Mouse (Mus musculus) olfactory bulb, adult 2 months (tissue): Measurements from ENCODE around the gene Tspyl1. TPM values are rescaled to one million over a fixed set of nuclear protein-coding genes. Genes with fewer than 3 reads are reported as not detected.

ENCODE experiments used
- H3K27ac ChIP-seq: fragments of 200-500 bp; 2 replicates; pipeline ENCODE4 v1.5.1; 2012; ENCODE audit warnings: low read depth, low read length; ENCODE audit not compliant: insufficient read depth
- H3K4me1 ChIP-seq: fragments of 200-500 bp; 2 replicates; pipeline ENCODE4 v1.6.1; 2012; ENCODE audit warnings: low read length; ENCODE audit not compliant: control insufficient read depth, insufficient read depth
- H3K4me3 ChIP-seq: fragments of 200-500 bp; 2 replicates; pipeline ENCODE4 v1.5.1; 2012; ENCODE audit warnings: mild to moderate bottlenecking, low read depth, low read length, moderate library complexity; ENCODE audit not compliant: insufficient read depth
- CTCF ChIP-seq: fragments of 200-500 bp; IDR thresholded peaks from 2 replicates; pipeline ENCODE4 v1.5.1; 2012; ENCODE audit warnings: low read depth, mild to moderate bottlenecking, low read length, moderate library complexity; ENCODE audit not compliant: insufficient read depth
- POLR2A ChIP-seq: fragments of 200-500 bp; IDR thresholded peaks from 2 replicates; pipeline ENCODE4 v1.6.1; 2012; ENCODE audit warnings: mild to moderate bottlenecking, low read depth, low read length, moderate library complexity; ENCODE audit not compliant: insufficient read depth
- WGBS: fragments of 180-500 bp; shearing (Covaris S2); methylation state at CpG from one replicate; pipeline ENCODE4 v1.1.7; 2018; 5-methylcytosine and 5-hydroxymethylcytosine counted together
- polyA plus RNA-seq: library from polyadenylated mRNA; stranded (reverse); fragments of >200 nt; gene quantifications from 2 replicates; pipeline ENCODE4 v1.2.4, GENCODE M21; 2012; ENCODE audit warnings: low replicate concordance; ENCODE audit not compliant: missing spikeins, insufficient read depth, insufficient read length

Tspyl1 gene
- polyA plus RNA-seq, 1 experiment: not detected

DNA sequence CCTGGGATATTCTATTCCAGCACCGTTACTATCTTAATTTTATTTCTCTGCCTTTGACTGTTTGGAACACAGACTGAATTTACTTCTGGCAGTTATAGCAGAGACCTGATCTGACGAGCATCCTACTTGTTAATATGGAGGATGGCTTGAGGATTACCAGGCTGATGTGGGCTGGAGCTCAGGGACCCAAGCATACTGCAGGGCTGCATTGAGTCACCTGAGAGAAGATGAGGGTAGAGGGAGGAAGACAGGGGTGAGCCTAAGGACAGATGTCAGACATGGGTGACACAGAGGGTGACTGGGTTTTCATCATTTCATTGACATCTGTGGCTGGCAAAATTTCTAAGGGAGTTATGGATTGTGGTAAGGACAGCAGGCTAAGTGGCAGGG, 35.2 kb downstream of the Tspyl1 start:
- H3K27ac ChIP-seq: peak overlapping the region; percentile 67
- H3K4me3 ChIP-seq: no peak overlapping the region
- 23% methylated on average over 2 of the region's 2 CpGs for WGBS
- H3K4me1 ChIP-seq: peaks cover 4% of the 10 kb centered on the region; the same call in 1 of the 2 replicates
- TF ChIP-seq CTCF (no peak), POLR2A (no peak)

DNA sequence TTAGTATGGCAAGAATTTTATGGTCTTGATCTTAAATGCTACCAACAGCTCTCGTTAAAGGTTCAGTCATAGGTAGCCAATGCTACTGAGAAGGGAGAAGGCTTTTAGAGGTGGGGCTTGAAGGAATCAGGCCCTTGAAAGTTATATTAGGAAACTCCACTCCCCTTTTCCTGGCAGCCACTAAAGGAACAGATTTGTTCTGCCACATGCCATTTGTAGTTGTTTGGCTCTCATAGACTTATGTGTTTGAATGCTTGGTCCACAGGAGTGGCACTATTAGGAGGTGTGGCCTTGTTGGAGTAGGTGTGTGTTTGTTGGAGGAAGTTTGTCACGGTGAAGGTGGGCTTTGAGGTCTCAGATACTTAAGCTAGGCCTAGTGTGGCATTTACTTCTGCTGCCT, 38.8 kb downstream of the Tspyl1 start:
- H3K27ac ChIP-seq: no peak overlapping the region
- TF ChIP-seq POLR2A (no peak), CTCF (no peak)
- peaks cover 4% of the 10 kb centered on the region; the same call in 1 of the 2 replicates for H3K4me1 ChIP-seq
- no peak overlapping the region for H3K4me3 ChIP-seq
- WGBS: 88% methylated on average over 2 of the region's 2 CpGs

DNA sequence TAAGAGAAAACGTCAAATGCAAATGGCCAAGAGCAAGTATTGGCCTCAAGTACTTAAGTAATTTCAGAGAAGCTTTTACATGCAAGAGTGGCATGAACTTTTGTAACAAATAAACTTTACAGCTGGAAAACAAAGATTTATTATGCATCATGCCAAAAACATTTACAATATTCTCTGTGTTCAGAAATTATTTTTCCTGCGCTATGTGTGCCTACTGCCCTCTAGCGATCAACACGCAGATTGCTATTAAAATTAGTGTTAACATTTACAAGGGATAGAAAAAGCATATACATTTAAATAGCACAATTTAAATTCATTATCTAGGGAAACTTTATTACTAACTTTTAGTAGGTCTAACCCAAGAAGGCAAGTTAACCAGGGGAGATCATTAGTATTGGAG, 44.7 kb downstream of the Tspyl1 start:
- TF ChIP-seq CTCF: no peak
- TF ChIP-seq POLR2A: no peak
- Histone ChIP-seq H3K4me3 (no peak overlapping the region), H3K27ac (no peak overlapping the region), H3K4me1 (no peaks in the 10 kb centered on the region)
- WGBS: 14% methylated on average over 4 of the region's 4 CpGs

DNA sequence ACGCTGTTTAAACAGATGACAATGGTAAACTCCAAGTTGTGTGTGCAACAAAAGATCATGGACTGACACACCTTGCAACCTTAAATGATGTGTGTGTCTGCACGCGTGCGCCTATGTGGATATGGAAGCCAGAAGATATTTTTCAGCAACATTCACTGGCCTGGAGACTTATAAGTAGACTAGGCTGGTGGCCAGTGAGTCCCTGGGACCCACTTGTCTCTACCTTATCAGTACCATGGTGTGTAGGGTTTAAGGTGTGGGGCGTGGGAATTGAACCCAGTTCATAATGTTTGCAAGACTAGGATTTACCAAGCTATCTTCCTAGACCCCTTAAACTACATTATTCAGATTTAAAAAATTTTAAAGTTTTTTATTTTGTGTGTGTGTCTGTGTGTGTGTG, 45.2 kb downstream of the Tspyl1 start:
- Histone ChIP-seq H3K27ac (no peak overlapping the region), H3K4me3 (no peak overlapping the region), H3K4me1 (no peaks in the 10 kb centered on the region)
- WGBS: 65% methylated on average over 5 of the region's 5 CpGs
- TF ChIP-seq POLR2A: no peak
- TF ChIP-seq CTCF: no peak

DNA sequence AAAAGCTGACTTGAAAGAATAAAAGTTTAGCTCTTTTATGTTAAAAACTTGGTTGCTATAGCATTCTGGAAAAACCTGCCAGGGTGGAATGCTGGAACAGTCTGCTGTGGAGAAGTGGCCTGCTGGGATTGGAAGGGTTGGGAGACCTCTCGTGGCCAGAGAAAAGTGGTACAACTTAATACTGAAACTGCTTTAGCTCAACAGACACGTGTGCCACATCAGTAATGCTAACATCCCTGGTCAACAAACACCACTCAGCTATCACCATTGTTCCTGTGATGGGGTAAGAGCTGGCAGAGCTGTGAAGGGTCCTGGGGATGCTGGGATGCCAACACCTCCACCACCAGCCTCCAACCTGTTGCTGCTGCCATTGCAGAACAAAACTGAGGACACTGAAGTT, 46.3 kb downstream of the Tspyl1 start:
- Histone ChIP-seq H3K4me3 (no peak overlapping the region), H3K27ac (no peak overlapping the region), H3K4me1 (no peaks in the 10 kb centered on the region)
- TF ChIP-seq POLR2A (no peak), CTCF (no peak)
- 0% methylated on average over 2 of the region's 2 CpGs for WGBS

Other genes starting within 250 kb of the Tspyl1 start
- not detected in 2 replicates for gene Trappc3l, start 244.6 kb upstream of the Tspyl1 start, polyA plus RNA-seq
- gene Calhm4, start 237.9 kb upstream of the Tspyl1 start, polyA plus RNA-seq: not detected in 2 replicates
- not detected in 2 replicates for gene Calhm5, start 185.7 kb upstream of the Tspyl1 start, polyA plus RNA-seq
- not detected in 2 replicates for gene Calhm6, start 154.2 kb upstream of the Tspyl1 start, polyA plus RNA-seq
- not detected in 2 replicates for gene Dse, start 74.5 kb upstream of the Tspyl1 start, polyA plus RNA-seq
- 276 TPM in 1 of 2 replicates, not detected in the other for gene Tspyl4, start 15.3 kb downstream of the Tspyl1 start, polyA plus RNA-seq
- gene Col10a1, start 107.8 kb downstream of the Tspyl1 start, polyA plus RNA-seq: not detected in 2 replicates
- gene Nt5dc1, start 136.4 kb downstream of the Tspyl1 start, polyA plus RNA-seq: not detected in 2 replicates
- gene Frk, start 201.2 kb downstream of the Tspyl1 start, polyA plus RNA-seq: not detected in 2 replicates